Mouse (Mus musculus): ENCODE data around the gene Galnt10.

Galnt10 gene

GRCm38 (mm10) chr11:57644245-57645017 lies 811 bp upstream of the Galnt10 start:
- DNase-seq: peak; percentile 55 to 63

DNA sequence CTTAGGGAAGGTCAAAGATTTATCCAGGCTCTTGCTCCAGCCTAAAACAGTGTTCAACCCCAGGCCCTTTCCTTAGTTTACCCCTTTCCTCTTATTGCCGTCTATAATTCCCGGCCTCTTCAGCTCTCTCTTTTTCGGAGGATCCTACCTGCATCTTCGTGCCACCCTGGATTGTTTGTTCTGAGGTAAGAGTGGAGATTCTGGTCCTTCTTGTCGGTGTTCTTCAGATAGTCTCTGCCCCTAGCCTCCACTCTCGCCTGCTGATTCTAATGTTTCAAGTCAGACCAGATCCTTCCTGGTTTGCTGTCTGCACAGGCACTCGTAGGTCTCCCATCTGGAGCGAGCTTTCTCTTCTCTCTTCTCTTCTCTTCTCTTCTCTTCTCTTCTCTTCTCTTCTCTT lies 605 bp downstream of the Galnt10 start:
- DNase-seq: no peak

DNA sequence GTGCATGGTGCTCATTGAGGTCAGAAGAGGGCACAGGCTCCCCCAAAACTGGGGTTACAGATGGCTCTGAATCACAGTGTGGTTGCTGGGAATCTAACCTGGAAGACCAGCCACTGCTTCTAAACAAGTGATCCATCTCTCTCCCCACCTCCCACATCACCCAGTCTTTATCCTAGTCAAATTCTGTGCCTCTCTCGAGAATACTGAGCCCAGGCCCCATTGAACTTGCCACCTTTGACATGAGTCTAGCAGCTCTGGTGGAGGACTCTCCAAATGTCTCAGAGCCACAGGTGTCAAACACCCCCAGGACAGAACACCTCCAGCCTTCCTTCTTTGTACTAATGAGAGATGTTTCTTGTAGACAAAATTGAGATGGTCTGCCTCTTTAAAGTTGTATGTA lies 1.2 kb downstream of the Galnt10 start:
- DNase-seq: no peak

- DNase-seq: no peak
These were observed 1.7 kb downstream of the Galnt10 start for GRCm38 (mm10) chr11:57646940-57647339.

GRCm38 (mm10) chr11:57647446-57647845 lies 2.2 kb downstream of the Galnt10 start:
- DNase-seq: no peak

GRCm38 (mm10) chr11:57648196-57648800 lies 3.1 kb downstream of the Galnt10 start:
- no peak for DNase-seq

GRCm38 (mm10) chr11:57649269-57649668 lies 4.0 kb downstream of the Galnt10 start:
- DNase-seq: no peak

DNA sequence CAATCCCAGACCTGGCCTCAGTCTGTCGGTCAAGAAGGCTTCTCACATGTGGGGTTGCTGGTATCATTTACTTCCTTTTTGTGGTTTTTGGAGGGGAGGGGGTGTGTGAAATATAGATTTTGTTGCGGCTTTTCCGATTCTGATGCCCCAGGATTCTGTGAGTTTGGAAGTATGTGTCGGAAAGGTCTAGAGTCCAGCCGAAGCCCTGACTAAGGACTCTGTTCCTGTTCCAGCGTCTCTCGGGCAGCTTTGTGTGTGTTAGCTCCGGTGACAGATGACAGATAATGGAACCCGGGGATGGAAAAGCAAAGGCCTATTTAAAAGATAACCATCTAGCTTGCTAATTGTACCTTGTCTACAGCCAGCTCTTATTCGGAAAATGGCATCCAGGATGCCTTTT lies 4.4 kb downstream of the Galnt10 start:
- no peak for DNase-seq

- peak in 1 of 2 experiments; percentile 1 for DNase-seq
These were observed 5.6 kb downstream of the Galnt10 start for GRCm38 (mm10) chr11:57650867-57651266.

- peak in 1 of 2 experiments; percentile 2 for DNase-seq
These were observed 6.1 kb downstream of the Galnt10 start for GRCm38 (mm10) chr11:57651281-57651810.

- no peak for DNase-seq
These were observed 7.1 kb downstream of the Galnt10 start for GRCm38 (mm10) chr11:57652206-57652922.

GRCm38 (mm10) chr11:57652923-57653660 lies 7.8 kb downstream of the Galnt10 start:
- peak; percentile 0 to 5 for DNase-seq

- DNase-seq: peak in 1 of 2 experiments; percentile 6
These were observed 8.6 kb downstream of the Galnt10 start for GRCm38 (mm10) chr11:57653796-57654195.

- peak in 1 of 2 experiments; percentile 1 for DNase-seq
These were observed 9.1 kb downstream of the Galnt10 start for GRCm38 (mm10) chr11:57654386-57654785.

GRCm38 (mm10) chr11:57654977-57655397 lies 9.7 kb downstream of the Galnt10 start:
- peak in 1 of 2 experiments; percentile 5 for DNase-seq

- DNase-seq: peak in 1 of 2 experiments; percentile 28
These were observed 10.6 kb downstream of the Galnt10 start for GRCm38 (mm10) chr11:57655669-57656325.

DNA sequence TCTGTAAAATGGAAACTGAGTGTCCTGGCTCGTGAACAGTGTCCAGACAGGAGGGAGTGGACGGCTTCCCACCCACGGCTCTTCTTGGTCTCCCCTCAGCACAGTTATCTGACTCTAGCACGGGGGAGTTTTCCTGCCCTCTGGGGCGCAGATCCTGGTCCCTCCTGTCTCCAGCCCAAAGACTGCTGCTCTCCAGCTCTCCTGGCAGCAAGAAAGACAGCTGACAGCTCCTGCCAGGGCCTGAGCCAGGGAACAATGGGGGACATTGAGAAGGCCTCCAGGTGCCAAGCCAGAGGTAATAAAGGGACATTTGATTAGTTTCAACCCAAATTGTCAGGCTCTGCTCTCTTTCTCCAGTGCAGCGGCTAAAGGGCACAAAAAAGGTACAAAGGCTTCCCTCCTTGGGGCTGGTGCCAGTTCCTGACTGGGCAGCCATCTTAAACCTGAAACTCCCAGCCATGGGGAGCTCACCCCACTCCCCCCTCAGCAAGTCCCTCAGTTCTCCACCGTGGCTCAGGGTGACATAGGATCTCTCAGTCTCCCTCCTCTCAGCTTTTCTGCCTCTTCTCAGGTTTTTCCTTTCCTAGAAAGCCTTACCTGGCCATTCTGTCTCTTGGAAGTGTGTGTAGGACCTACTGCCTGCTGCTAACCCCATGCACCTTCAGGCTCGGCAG lies 11.5 kb downstream of the Galnt10 start:
- DNase-seq: peak in 1 of 2 experiments; percentile 3

GRCm38 (mm10) chr11:57657370-57658072 lies 12.3 kb downstream of the Galnt10 start:
- DNase-seq: peak in 1 of 2 experiments; percentile 3

GRCm38 (mm10) chr11:57658214-57658613 lies 13.0 kb downstream of the Galnt10 start:
- peak in 1 of 2 experiments; percentile 2 for DNase-seq

DNA sequence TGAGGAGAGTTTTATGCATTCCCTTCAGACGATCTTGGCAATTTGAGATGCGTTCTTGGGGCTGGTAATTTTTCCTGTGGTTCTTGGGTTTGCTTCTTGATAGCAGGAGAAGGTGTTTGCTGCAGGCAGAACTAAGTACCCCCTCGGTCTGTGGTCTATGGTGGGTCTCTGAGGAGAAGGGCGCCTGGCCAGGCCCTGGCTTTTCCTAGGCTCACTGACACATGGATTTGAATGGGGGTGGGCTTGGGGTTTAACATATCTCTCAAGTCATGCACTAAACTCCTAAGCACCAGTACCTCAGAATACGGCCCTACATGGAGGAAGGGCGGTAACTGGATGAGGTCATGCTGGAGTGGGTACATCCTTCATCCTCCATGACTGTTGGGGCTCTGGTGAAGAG lies 13.5 kb downstream of the Galnt10 start:
- DNase-seq: peak in 1 of 2 experiments; percentile 1

GRCm38 (mm10) chr11:57660156-57660555 lies 14.9 kb downstream of the Galnt10 start:
- DNase-seq: peak in 1 of 2 experiments; percentile 15
